Mouse (Mus musculus) hindbrain, postnatal 0 days (tissue): ENCODE results near the gene Ado. TPM values are rescaled to one million over a fixed set of nuclear protein-coding genes. Genes with fewer than 3 reads are reported as not detected.

Source experiments
- ATAC-seq: fragments of 200-750 bp; cut with Nextera tagmentation; 2 replicates; pipeline ENCODE4 v1.8.0; 2017; ENCODE audit warnings: mild to moderate bottlenecking, moderate TSS enrichment, moderate library complexity
- DNase-seq: peaks from one replicate; pipeline ENCODE4 v3.0.0-alpha.2; 2015; ENCODE audit warnings: low spot score
- H3K27ac ChIP-seq: fragments of 300-500 bp; sonication (generic); 2 replicates; pipeline ENCODE4 v1.5.1; 2014; ENCODE audit warnings: mild to moderate bottlenecking
- H3K27me3 ChIP-seq: fragments of 300-500 bp; sonication (generic); 2 replicates; pipeline ENCODE4 v1.6.1; 2014; ENCODE audit warnings: low read length, mixed read lengths; ENCODE audit not compliant: insufficient read depth
- H3K36me3 ChIP-seq: fragments of 300-500 bp; sonication (generic); 2 replicates; pipeline ENCODE4 v1.6.1; 2014; ENCODE audit warnings: low read length, mixed read lengths; ENCODE audit not compliant: insufficient read depth
- H3K4me1 ChIP-seq: fragments of 300-500 bp; sonication (generic); 2 replicates; pipeline ENCODE4 v1.6.1; 2014; ENCODE audit warnings: antibody characterized with exemption, low read length, mixed read lengths; ENCODE audit not compliant: insufficient read depth
- H3K4me2 ChIP-seq: fragments of 300-500 bp; sonication (generic); 2 replicates; pipeline ENCODE4 v1.6.1; 2014; ENCODE audit warnings: low read depth, mild to moderate bottlenecking, low read length, moderate library complexity, mixed read lengths
- H3K4me3 ChIP-seq: fragments of 300-500 bp; sonication (generic); 2 replicates; pipeline ENCODE4 v1.5.1; 2014; ENCODE audit warnings: low read length
- H3K9ac ChIP-seq: fragments of 300-500 bp; sonication (generic); replicated peaks from 2 replicates; pipeline ENCODE4 v1.6.1; 2014; ENCODE audit warnings: mild to moderate bottlenecking, low read length, moderate library complexity, mixed read lengths
- H3K9me3 ChIP-seq: fragments of 300-500 bp; sonication (generic); 2 replicates; pipeline ENCODE4 v1.6.1; 2016; ENCODE audit warnings: low read length, mixed read lengths
- CTCF ChIP-seq: IDR thresholded peaks from 2 replicates; pipeline ENCODE4 v1.5.1; 2016; ENCODE audit warnings: antibody characterized with exemption, control low read depth, low read depth
- WGBS: fragments of 180-500 bp; shearing (Covaris S2); extraction: QIAGEN DNeasy Blood & Tissue Kit; methylation state at CpG from one replicate; pipeline ENCODE4 v1.1.7; 2014; 5-methylcytosine and 5-hydroxymethylcytosine counted together
- polyA plus RNA-seq: library from polyadenylated mRNA; unstranded; fragments of >200 nt; fragmentation: Nextera tagmentation; extraction: Ambion mirVana; gene quantifications from 2 replicates; pipeline ENCODE4 v1.2.1, GENCODE M21; 2015
- total RNA-seq: library from RNA; depleted of rRNA; stranded (reverse); fragments of >200 nt; gene quantifications from 2 replicates; pipeline ENCODE4 v1.2.3, GENCODE M21; 2014

The Ado gene
- total and polyA plus RNA-seq, 2 experiments from 2014 or later, result 64.8 to 70.4 TPM

DNA sequence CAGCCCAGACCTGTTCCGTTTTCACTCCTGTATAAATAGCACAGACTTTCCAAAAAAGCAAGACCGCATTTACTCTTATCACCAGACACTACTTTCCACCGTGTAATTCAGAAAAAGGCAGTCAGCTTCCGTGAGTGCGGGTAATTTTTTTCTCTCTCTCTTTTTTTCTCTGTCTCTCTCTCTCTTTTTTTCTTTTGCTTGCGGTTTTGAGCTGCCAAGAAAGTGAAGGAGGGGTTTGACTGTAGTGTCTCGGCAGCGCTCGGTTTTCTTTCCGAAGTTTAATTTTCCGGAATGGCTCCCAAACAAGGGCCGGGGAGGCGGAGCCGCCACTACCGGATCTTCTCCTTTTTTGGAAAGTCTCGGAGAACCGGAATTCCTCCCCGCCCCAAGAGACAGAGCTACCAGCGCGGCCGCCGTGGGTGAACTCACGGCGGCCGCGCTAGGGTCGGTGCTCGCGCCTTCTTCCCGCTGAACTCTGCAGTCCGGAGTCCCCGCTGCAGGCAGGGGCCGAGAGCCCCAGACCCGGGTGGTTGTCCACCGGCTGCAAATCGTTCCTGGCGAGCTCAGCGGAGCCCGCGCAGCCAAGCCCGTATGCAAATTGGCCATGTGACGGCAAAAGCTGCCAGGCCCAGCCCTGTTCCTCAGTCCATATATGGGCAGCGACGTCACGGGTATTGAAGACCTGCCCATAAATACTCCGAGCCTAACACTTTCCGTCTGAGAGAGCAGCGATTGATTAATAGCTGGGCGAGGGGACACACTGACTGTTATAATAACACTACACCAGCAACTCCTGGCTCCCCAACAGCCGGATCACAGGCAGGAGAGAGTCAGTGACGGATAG, 11.4 kb downstream of the Ado start:
- no peak for TF ChIP-seq CTCF
- Histone ChIP-seq H3K9me3 (no peaks in the 10 kb centered on the region), H3K4me2 (peak overlapping the region; percentile 96), H3K9ac (peak overlapping the region; percentile 47), H3K27ac (peak overlapping the region; percentile 58; the same call in 1 of the 2 replicates), H3K36me3 (no peaks in the 10 kb centered on the region), H3K4me1 (peaks cover 22% of the 10 kb centered on the region), H3K27me3 (peaks cover 66% of the 10 kb centered on the region), H3K4me3 (peak overlapping the region; percentile 59)
- WGBS, result under 1% methylated on average over 51 of the region's 51 CpGs
- ATAC-seq (peak; percentile 87), DNase-seq (peak; percentile 91)

DNA sequence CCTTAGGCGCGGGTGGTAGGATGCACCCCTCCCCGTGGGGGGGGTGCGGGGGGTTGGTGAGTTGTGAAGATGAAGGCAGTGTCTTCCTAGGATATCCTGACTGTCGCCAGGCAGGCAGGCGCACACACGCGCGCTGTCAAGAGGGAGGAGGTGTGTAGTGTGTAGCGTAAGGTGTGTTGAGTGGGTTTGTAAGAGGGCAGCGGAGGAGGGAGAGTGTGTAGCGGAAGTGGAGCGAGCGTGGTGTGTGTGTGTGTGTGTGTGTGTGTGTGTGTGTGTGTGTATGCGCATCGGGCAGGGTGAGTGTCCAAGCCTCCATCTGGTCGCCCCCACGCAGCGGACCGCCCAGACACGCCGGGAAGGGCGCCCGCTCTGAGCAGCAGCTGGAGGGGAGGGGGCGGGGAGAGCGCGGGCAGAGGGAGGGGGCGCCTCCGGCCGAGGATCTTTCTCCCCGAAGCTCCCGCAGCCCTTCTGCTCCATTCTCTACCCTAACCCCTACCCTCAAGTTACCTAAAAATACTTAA, 12.1 kb downstream of the Ado start:
- H3K9me3 ChIP-seq, result no peaks in the 10 kb centered on the region
- H3K36me3 ChIP-seq, result no peaks in the 10 kb centered on the region
- peak; percentile 39 for ATAC-seq
- DNase-seq, result peak; percentile 18
- H3K4me2 ChIP-seq, result peak overlapping the region; percentile 96
- peak overlapping the region; percentile 59 for H3K4me3 ChIP-seq
- H3K9ac ChIP-seq, result peak overlapping the region; percentile 47; the same call in 1 of the 2 replicates
- TF ChIP-seq CTCF, result no peak
- peaks cover 22% of the 10 kb centered on the region for H3K4me1 ChIP-seq
- H3K27ac ChIP-seq, result no peak overlapping the region
- H3K27me3 ChIP-seq, result peaks cover 66% of the 10 kb centered on the region
- under 1% methylated on average over 28 of the region's 32 CpGs for WGBS

DNA sequence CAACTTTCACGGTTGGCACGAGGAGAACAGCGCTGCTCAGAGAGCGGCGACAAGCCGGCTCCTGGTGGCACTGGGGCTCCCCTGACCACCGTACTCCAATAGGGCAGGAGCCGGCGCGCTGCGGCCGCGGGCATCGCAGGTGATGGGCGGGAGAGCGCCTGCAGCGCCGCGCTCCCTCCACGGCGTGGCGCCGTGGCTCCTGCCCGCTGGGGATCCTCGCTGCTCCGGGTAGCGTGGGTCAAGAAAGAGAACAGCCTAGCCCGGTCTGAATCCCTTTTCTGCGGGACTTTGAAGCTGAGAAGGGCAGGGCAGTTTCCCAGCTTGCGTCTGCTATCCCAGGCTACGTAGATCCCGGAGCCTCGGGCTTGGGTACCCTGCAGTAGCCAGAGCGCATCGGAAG, 12.8 kb downstream of the Ado start:
- TF ChIP-seq CTCF, result peak; percentile 66
- no peak overlapping the region; the same call in 1 of the 2 replicates for H3K9ac ChIP-seq
- H3K4me2 ChIP-seq, result peak overlapping the region; percentile 96
- peak overlapping the region; percentile 59 for H3K4me3 ChIP-seq
- peaks cover 60% of the 10 kb centered on the region for H3K27me3 ChIP-seq
- DNase-seq (peak; percentile 84), ATAC-seq (peak; percentile 48)
- no peaks in the 10 kb centered on the region for H3K9me3 ChIP-seq
- no peak overlapping the region for H3K27ac ChIP-seq
- no peaks in the 10 kb centered on the region for H3K36me3 ChIP-seq
- H3K4me1 ChIP-seq, result peaks cover 22% of the 10 kb centered on the region
- WGBS, result 0% methylated on average over 35 of the region's 35 CpGs

DNA sequence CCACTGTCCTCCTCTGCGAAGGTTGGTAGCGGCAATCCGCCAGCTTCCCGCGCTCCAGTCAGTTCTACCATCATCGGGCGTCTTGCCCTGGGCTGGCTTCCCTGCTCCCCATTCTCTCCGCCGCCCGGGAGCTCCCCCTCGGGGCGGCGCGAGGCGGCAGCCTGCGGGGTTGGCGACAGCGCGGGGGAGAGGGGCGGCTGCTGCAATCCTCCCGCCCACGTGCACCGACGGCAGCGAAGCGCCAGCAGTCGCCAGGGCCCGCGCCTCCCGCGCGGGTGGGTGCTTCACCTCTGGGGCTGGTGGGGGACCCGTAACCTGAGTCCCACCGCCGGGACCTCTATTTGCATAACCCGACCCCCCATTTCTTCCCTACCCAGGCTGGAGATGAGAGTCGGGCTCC, 13.5 kb downstream of the Ado start, which contains the start of gene Egr2:
Egr2 (plus strand) TSS at position 220 of the 400 bp plus-strand sequence.
- peak within 1 kb of the TSS; percentile 96 for H3K4me2 ChIP-seq
- no peak for TF ChIP-seq CTCF
- no peaks in the 10 kb centered on the region for H3K9me3 ChIP-seq
- peaks cover 53% of the 10 kb centered on the region for H3K27me3 ChIP-seq
- ATAC-seq, result peak; percentile 14; the same call in 1 of the 2 replicates
- H3K9ac ChIP-seq, result no peak within 1 kb of the TSS; the same call in 1 of the 2 replicates
- H3K4me3 ChIP-seq, result peak within 1 kb of the TSS; percentile 59
- peaks cover 22% of the 10 kb centered on the region for H3K4me1 ChIP-seq
- peak; percentile 32 for DNase-seq
- under 1% methylated on average over 36 of the region's 37 CpGs for WGBS
- no peak within 1 kb of the TSS for H3K27ac ChIP-seq
- no peaks in the 10 kb centered on the region for H3K36me3 ChIP-seq

DNA sequence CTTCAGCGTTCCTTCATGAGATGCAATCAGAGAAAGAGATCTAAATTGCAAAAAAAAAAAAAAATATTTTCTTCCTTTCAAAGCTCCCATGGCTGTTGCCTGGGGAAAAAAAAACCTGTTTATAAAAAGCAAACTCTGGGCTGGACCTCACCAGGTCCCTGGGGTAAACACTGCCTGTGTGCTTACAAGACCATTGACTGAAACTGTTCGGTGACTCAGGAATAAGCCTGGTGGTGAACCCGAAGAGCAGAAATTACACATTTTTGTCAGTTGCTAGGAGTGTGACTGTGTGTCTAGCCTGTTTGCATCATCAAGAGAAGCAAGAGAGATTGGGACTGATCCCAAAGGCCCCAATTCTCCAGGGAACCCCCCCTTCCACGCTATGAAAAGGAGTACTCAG, 19.0 kb downstream of the Ado start:
- 68% methylated on average over 4 of the region's 4 CpGs for WGBS
- H3K4me3 ChIP-seq, result no peak overlapping the region
- no peaks in the 10 kb centered on the region for H3K4me1 ChIP-seq
- H3K27me3 ChIP-seq, result peaks cover 18% of the 10 kb centered on the region; the same call in 1 of the 2 replicates
- no peak for TF ChIP-seq CTCF
- H3K4me2 ChIP-seq, result no peak overlapping the region
- no peaks in the 10 kb centered on the region for H3K9me3 ChIP-seq
- DNase-seq (no peak), ATAC-seq (no peak)
- H3K27ac ChIP-seq, result no peak overlapping the region
- no peaks in the 10 kb centered on the region for H3K36me3 ChIP-seq
- H3K9ac ChIP-seq, result no peak overlapping the region

DNA sequence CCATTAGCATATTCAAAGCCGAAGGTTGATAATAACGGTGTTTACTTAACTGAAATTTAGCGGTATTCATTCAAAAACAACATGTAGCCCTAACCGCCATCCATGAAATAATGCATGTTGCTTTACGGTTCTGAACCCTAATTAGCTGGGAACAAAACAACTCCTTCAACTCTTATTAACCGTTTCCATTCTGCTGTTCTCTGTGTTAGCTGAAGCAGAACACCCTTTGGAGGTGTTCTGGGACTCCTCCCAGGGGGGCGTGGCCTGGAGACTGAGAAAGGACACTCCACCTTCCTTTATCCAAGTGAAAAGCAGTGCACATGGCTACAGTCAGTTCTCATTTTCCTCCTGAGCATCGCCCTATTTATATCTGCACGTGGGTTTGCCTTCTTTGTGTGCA, 22.3 kb downstream of the Ado start:
- no peak for DNase-seq
- 53% methylated on average over 9 of the region's 9 CpGs for WGBS
- ATAC-seq, result no peak
- Histone ChIP-seq H3K27ac (no peak overlapping the region), H3K9ac (no peak overlapping the region), H3K4me2 (no peak overlapping the region), H3K27me3 (no peaks in the 10 kb centered on the region), H3K4me3 (no peak overlapping the region), H3K36me3 (no peaks in the 10 kb centered on the region), H3K4me1 (no peaks in the 10 kb centered on the region), H3K9me3 (no peaks in the 10 kb centered on the region)
- TF ChIP-seq CTCF, result no peak

DNA sequence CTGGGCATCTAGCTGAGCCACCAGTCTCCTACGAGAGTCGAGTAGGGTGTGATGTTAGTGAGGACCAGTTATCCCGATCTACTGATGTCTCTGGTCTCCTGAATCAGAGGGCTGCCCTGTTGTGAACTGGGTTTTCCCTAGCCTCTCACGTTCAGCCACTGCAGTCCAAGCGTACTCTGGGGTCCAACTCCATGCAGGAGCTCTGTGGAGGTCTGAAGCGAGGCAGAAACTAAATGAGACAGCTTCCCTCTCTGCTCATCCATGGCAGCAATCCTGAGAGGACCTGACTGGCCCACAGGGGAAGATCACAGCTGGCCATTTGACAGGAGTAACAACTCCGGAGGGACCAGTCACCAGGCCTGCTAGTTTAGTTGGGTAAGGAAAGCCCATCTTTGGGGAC, 24.1 kb downstream of the Ado start:
- Histone ChIP-seq H3K9ac (no peak overlapping the region), H3K4me3 (no peak overlapping the region), H3K27ac (no peak overlapping the region), H3K9me3 (no peaks in the 10 kb centered on the region), H3K27me3 (no peaks in the 10 kb centered on the region), H3K36me3 (no peaks in the 10 kb centered on the region), H3K4me2 (no peak overlapping the region), H3K4me1 (no peaks in the 10 kb centered on the region)
- TF ChIP-seq CTCF, result no peak
- 87% methylated on average over 7 of the region's 7 CpGs for WGBS
- ATAC-seq (no peak), DNase-seq (no peak)
